Mouse (Mus musculus) G1E-ER4 (cell line): ENCODE measurements around the gene Aldh18a1. TPM values are rescaled to one million over a fixed set of nuclear protein-coding genes. Genes with fewer than 3 reads are reported as not detected.

Source experiments
- GATA1 ChIP-seq: IDR thresholded peaks from one replicate; pipeline ENCODE4 v1.8.0; 2012; ENCODE audit warnings: low read length, inconsistent platforms
- polyA plus RNA-seq: library from polyadenylated mRNA; stranded (reverse); fragments of >175 nt; gene quantifications from 2 replicates; pipeline ENCODE4 v1.2.3, GENCODE M21; 2012

The Aldh18a1 gene
- polyA plus RNA-seq, 1 experiment = 18.9 TPM

DNA sequence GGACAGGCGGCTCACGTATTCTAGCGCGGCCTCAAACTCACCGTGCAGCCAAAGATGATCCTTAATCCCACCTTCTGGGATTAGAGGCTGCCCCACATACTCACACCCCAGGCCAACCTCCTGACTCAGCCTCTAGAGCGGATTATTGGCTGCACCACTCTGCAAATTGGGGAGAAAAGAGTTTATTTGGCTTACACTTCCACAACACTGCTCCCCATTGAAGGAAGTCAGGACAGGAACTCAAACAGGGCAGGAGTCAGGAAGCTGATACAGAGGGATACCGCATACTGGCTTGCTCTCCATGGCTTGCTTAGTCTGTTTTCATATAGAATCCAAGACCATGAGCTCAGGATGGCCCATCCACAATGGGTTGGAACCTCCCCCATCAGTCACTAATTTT is 73.9 kb downstream of the Aldh18a1 start:
- TF ChIP-seq GATA1 = no peak

DNA sequence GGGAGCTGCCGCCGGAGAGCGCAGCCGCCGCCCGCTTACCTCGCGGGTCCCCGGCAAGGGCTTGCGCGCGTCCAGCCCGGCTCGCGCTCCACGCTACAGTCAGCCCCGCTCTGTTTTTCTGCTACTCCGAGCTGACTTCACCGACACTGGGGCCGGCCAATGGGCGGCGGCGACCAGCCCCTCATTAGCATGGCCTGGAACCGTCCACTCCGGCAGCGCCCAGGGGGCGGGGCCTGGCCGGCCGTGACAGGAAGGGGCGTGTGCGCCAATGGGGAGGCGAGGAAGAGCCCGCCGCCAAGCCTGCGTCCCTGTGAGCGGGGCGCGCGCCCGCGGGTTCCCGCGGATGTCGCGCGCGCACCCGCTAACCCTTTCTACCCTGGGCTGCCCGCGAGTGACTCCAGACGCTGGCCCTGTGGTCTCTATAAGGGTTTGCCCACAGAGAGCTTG is 74.6 kb downstream of the Aldh18a1 start, which contains the start of gene Sorbs1:
Gene Sorbs1, minus strand, starts transcription at position 148 of the 447 bp plus-strand sequence.
- no peak for TF ChIP-seq GATA1

DNA sequence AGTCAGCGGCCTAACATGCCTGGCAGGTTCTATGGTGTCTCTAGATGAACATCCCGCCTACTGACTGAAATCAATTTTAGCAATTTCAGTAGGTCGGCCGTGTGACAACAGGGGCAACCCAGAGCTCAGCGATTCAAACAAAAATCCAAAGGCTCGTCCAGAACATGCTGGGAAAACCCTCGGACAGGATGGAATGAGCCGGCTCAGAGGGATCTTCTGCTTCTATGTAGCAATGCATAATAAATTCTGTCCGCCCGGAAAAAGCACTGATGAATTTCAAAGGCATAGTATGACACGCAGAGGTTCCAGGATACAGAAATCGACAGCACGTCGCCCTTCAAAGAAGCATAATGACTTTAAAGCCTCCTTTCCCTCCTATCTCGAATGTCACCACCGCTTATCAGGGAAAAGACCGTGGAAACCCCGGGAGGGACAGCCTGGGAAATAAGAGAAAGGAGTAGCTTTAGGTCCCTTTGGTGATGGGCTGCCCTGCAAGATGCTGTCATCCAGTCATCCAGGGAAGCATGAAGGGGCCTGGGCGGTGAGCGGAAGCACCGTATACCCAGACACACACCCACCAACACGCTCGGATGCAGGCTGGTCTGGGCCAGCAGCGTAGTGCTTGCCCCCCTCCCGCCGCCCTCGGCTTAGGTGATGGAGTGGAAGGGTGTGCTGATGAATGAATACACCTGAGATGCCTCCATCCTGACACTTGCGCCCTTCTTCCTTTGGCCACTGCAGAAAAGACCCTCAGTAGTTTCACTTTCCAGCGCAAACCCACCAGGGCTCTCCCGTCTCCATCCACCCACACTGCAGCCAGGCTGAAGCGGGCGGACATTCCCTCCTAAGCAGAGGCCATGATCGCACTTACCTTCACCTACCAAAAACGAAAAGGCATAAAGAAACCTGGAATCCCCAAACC is 75.5 kb downstream of the Aldh18a1 start:
- TF ChIP-seq GATA1 = no peak

DNA sequence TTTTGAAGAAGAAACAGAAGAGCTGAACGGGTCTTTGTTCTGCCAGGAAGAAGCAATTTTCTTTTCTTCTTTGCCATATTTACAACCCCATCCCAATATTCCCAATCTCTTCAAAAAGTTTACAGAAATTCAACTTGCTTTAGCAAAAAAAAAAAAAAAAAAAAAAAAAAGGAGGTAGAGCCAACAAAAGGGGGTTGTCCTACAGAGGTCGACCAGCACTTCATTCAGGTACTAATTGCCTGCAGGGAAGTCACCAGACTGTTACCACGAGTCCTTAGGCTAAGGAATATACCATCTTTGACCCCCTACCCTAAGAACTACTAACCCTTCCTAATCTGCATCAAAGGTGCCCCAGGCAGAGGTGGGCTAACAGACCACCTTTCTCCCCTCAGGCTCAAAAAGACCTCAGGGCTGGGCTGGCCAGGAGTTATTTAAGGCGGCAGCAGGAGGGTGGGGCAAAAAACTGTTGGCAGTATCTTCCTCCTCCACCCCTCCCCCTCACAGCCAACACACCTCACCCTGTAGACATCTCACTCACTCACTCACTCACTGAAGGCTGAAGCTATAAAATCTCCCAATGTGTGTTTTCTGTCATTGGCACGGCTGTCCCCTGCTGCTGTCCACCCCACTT is 76.5 kb downstream of the Aldh18a1 start:
- TF ChIP-seq GATA1 = no peak

DNA sequence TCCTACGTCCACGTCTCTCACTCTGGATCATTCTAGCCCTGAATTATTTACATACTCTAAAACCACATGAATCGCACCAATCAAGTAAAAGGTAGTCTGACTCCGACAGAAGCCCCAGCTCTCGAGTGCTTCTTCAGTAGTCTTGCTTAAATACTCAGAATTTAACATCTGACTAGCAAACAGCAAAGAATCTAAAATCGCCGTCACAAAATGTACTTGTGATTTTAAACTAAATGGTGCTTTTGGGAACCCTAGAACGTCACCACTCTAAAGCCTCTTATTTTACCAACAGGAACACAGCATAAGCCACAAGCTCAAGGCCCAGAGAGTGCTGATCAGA is 77.2 kb downstream of the Aldh18a1 start:
- TF ChIP-seq GATA1 = no peak

DNA sequence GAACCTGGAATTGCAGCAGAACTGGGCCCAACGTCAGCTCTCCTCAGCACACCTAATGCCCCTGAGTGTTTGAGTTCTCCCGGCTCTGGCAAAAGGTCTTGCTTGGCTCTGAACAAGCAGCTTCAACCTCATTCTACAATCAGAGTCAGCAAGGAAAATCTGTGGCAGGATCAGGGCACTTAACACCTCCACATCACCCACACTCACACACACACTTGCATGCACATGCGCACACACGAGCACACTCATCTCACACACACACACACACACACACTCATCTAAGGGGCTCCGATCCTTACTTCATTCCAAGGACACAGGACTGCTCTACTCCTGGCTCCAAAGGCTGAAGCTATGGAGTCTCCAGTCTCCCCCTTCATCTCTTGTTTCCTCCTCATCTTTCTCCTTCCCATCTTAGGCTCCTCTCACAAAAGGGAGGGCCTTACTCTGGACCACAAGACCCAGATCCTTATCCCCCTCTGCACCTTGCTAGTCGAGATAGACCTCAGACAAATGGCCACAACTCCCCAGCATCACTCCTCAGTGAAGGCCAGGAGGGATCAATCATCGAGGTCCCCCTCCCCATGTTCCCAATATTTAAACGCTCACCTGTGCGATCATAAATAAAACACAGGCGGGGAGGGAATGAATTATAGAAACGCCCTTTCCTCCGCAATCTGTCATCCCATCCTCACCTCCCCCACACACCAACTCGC is 77.7 kb downstream of the Aldh18a1 start:
- TF ChIP-seq GATA1 = no peak

DNA sequence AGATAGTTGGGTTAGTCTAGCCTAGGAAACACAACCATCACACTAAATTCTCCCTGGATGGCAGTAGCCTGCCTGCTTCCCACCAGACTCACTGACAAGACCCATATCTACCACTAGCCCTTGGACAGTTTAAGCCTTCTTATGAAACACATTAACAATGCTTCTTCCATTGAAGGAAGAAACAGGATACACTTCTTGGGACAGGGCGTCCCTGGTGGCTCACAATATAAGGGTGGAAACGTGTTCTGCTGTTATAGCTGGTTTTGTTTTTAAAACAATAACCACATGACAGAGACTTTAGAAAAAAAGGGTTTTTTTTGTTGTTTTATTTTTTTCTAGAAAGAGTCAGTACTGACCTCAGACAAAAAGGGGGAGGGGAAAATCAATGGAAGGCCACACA is 79.0 kb downstream of the Aldh18a1 start:
- no peak for TF ChIP-seq GATA1

DNA sequence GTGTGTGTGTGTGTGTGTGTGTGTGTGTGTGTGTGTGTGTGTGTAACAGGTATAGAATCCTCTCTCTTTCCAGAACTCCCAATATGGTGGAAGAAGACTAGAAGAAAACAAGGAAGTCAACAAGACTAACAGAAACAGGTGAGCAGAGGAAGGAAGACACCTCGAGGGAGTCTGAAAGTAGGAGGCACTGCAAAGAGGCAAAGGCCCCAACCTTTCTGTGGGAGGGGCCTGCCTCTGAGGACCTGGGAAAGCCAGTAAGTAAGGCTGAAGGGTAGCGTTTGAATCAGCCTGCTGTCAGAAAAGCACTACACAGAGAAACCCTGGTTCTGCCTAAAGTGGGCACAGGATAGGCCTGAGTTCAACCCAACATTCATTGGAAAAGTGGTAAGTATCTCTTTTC is 79.4 kb downstream of the Aldh18a1 start:
- TF ChIP-seq GATA1 = no peak

DNA sequence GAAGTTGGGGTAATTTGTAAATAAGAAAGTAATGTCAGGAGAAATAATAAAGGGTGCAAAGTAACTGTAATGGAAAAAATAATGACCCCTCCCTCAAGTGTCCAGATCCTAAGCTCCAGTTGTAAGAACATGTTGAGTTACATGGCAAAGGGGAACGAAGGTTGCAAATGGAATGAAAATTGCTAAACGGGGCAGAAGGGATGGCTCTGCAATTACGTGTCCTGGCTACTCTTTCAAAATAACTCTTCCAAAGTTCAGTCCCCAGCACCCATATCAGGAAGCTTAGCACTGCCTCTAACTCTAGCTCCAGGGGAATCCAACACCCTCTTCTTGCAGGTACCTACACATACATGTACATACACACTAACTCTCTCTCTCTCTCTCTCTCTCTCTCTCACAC is 81.3 kb downstream of the Aldh18a1 start:
- no peak for TF ChIP-seq GATA1

DNA sequence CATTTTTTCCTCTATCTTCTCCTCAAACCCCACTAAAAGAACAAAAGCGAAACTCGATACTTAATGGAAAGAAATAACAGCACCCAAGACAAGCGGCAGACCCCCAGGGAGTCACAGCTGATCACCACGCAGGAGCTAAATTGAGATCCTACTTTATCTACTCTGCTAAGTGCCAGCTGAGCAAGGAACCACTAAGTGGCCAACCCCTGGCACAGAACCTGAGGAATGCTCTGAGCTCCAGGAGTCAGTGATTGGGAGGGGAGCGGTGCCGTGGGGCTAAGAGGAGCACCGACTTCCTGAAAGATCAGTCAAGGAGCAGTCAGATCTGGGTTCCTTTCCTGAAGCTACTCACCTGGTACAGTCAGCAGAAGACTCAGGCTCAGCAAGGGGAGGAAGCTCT is 83.9 kb downstream of the Aldh18a1 start:
- TF ChIP-seq GATA1 = no peak

Other genes starting within 250 kb of the Aldh18a1 start
- gene Sorbs1, start 74.7 kb downstream of the Aldh18a1 start, polyA plus RNA-seq = 9.4 and 12.8 TPM in 2 replicates
- 10.3 and 11.6 TPM in 2 replicates for gene Tctn3, start 23.8 kb upstream of the Aldh18a1 start, polyA plus RNA-seq
- gene Entpd1, start 23.9 kb upstream of the Aldh18a1 start, polyA plus RNA-seq = not detected in 2 replicates
- gene Cc2d2b, start 160.3 kb upstream of the Aldh18a1 start, polyA plus RNA-seq = 0.02 TPM in 2 replicates
- 3.4 and 4.0 TPM in 2 replicates for gene Ccnj, start 242.8 kb upstream of the Aldh18a1 start, polyA plus RNA-seq